Comparison of ENCODE assay signal across 16 mouse cellular contexts in genomic region chr11:96604306-96604705, GRCm38 (mm10).
DNase-seq lines count a peak whose midpoint lies in the region; ATAC-seq and TF ChIP-seq lines count a peak whose summit lies in the region.
"Had no signal": no experiment of that assay in that cellular context is flagged by ENCODE, and none has a peak within 500 bp of the region (broad histone marks: within the 10 kb centered on the region; RNA-seq: fewer than 3 reads in every experiment).

No protein-coding gene starts in this region.

- H3K9ac ChIP-seq in kidney, postnatal 0 days (ENCODE audit: low read depth, low read length) = no peak overlapping the region
- H3K9ac ChIP-seq in heart, postnatal 0 days (replicated peaks; ENCODE audit: low read depth, low read length) = no peak overlapping the region
- no peak overlapping the region for H3K9ac ChIP-seq in hindbrain, embryonic 16.5 days (ENCODE audit: low read depth, low read length)
- H3K9ac ChIP-seq: liver, embryonic 13.5 days had no signal

- ATAC-seq in kidney, postnatal 0 days (replicated peaks; ENCODE audit: low FRiP score, low read depth) = no peak
- ATAC-seq in heart, postnatal 0 days (ENCODE audit: insufficient read depth, low read depth) = no peak
- no peak for ATAC-seq in hindbrain, embryonic 16.5 days
- ATAC-seq: forebrain, embryonic 16.5 days had no signal

- H3K27ac ChIP-seq in heart, embryonic 10.5 days = peak overlapping the region; percentile 67
- peak overlapping the region; percentile 47; the same call in 1 of the 2 replicates for H3K27ac ChIP-seq in kidney, postnatal 0 days
- H3K27ac ChIP-seq in heart, postnatal 0 days (ENCODE audit: low read depth) = peak overlapping the region; percentile 60
- H3K27ac ChIP-seq in hindbrain, embryonic 16.5 days (ENCODE audit: low read depth, low read length) = no peak overlapping the region
- H3K27ac ChIP-seq: gastrocnemius, adult 2 months; liver, embryonic 13.5 days had no signal

- peaks cover 29% of the 10 kb centered on the region for H3K27me3 ChIP-seq in heart, embryonic 10.5 days (ENCODE audit: insufficient read depth, poor library complexity, severe bottlenecking)
- no peaks in the 10 kb centered on the region for H3K27me3 ChIP-seq in kidney, postnatal 0 days (ENCODE audit: insufficient read depth, low read length)
- H3K27me3 ChIP-seq in heart, postnatal 0 days (ENCODE audit: control insufficient read depth, insufficient read depth, low read length) = no peaks in the 10 kb centered on the region
- no peaks in the 10 kb centered on the region for H3K27me3 ChIP-seq in hindbrain, embryonic 16.5 days (replicated peaks; ENCODE audit: control insufficient read depth, insufficient read depth, low read length)

- no peaks in the 10 kb centered on the region for H3K36me3 ChIP-seq in heart, embryonic 10.5 days
- no peaks in the 10 kb centered on the region for H3K36me3 ChIP-seq in kidney, postnatal 0 days (ENCODE audit: insufficient read depth, low read length)
- no peaks in the 10 kb centered on the region for H3K36me3 ChIP-seq in heart, postnatal 0 days (replicated peaks; ENCODE audit: control insufficient read depth, insufficient read depth, low read length)
- no peaks in the 10 kb centered on the region for H3K36me3 ChIP-seq in hindbrain, embryonic 16.5 days (ENCODE audit: control insufficient read depth, insufficient read depth, low read length)
- H3K36me3 ChIP-seq: liver, embryonic 13.5 days had no signal

- intact Hi-C loops in heart, postnatal 14 days (cut with DNase I) = no loop called here

- 49% methylated on average over 6 of the region's 6 CpGs for WGBS in heart, embryonic 10.5 days
- 35% methylated on average over 6 of the region's 6 CpGs for WGBS in kidney, postnatal 0 days
- 47% methylated on average over 6 of the region's 6 CpGs for WGBS in heart, postnatal 0 days
- WGBS in hindbrain, embryonic 16.5 days = 64% methylated on average over 6 of the region's 6 CpGs

- DNase-seq in heart, embryonic 10.5 days (ENCODE audit: low spot score) = no peak
- DNase-seq in heart, postnatal 14 days = no peak
- peak; percentile 52 for DNase-seq in kidney, postnatal 0 days (ENCODE audit: low spot score)
- no peak for DNase-seq in kidney, postnatal 14 days
- peak; percentile 10 for DNase-seq in 3T3-L1 (ENCODE audit: low read depth, low spot score)
- no peak for DNase-seq in heart, postnatal 0 days (ENCODE audit: low spot score)
- no peak for DNase-seq in right cerebral cortex, postnatal 14 days
- DNase-seq: cerebellum, postnatal 10 days; embryo, embryonic 11 days; gastrocnemius, adult 2 months; layer of hippocampus, adult 9-11 months; liver, embryonic 13.5 days; midbrain, embryonic 14.5 days; thymus, adult 18-20 months had no signal

- no peak overlapping the region for H3K4me2 ChIP-seq in kidney, postnatal 0 days (ENCODE audit: low read length)
- no peak overlapping the region for H3K4me2 ChIP-seq in heart, postnatal 0 days (ENCODE audit: low read depth, low read length)
- H3K4me2 ChIP-seq in hindbrain, embryonic 16.5 days (ENCODE audit: low read length) = no peak overlapping the region
- H3K4me2 ChIP-seq: liver, embryonic 13.5 days had no signal

- no peak overlapping the region for H3K4me3 ChIP-seq in heart, embryonic 10.5 days
- no peak overlapping the region for H3K4me3 ChIP-seq in kidney, postnatal 0 days (replicated peaks; ENCODE audit: low read depth, low read length)
- no peak overlapping the region for H3K4me3 ChIP-seq in heart, postnatal 0 days (ENCODE audit: low read depth, low read length)
- no peak overlapping the region for H3K4me3 ChIP-seq in hindbrain, embryonic 16.5 days (ENCODE audit: low read length)
- H3K4me3 ChIP-seq: gastrocnemius, adult 2 months; liver, embryonic 13.5 days had no signal

- TF ChIP-seq CTCF in kidney, postnatal 0 days (IDR thresholded peaks at IDR 0.05; ENCODE audit: low read depth) = no peak
- no peak for TF ChIP-seq CTCF in heart, postnatal 0 days (IDR thresholded peaks at IDR 0.05; ENCODE audit: low read depth)

- no peaks in the 10 kb centered on the region for H3K9me3 ChIP-seq in heart, embryonic 10.5 days
- H3K9me3 ChIP-seq in kidney, postnatal 0 days (replicated peaks; ENCODE audit: low read length) = no peaks in the 10 kb centered on the region
- no peaks in the 10 kb centered on the region for H3K9me3 ChIP-seq in heart, postnatal 0 days (replicated peaks; ENCODE audit: control insufficient read depth, low read length)
- no peaks in the 10 kb centered on the region for H3K9me3 ChIP-seq in hindbrain, embryonic 16.5 days (ENCODE audit: control insufficient read depth, low read length)
- H3K9me3 ChIP-seq: liver, embryonic 13.5 days had no signal

- H3K4me1 ChIP-seq in heart, embryonic 10.5 days = peaks cover 21% of the 10 kb centered on the region
- H3K4me1 ChIP-seq in kidney, postnatal 0 days (replicated peaks; ENCODE audit: insufficient read depth, low read length) = peaks cover 7% of the 10 kb centered on the region; the same call in 1 of the 2 replicates
- H3K4me1 ChIP-seq in heart, postnatal 0 days (ENCODE audit: control insufficient read depth, insufficient read depth) = peaks cover 16% of the 10 kb centered on the region
- H3K4me1 ChIP-seq in hindbrain, embryonic 16.5 days (ENCODE audit: control insufficient read depth, insufficient read depth, low read depth, low read length) = no peaks in the 10 kb centered on the region
- H3K4me1 ChIP-seq: liver, embryonic 13.5 days had no signal

- TF ChIP-seq EP300 in heart, postnatal 0 days (IDR thresholded peaks at IDR 0.05; ENCODE audit: low read depth) = no peak

Comparison
In these comparisons a context has a peak if more than half of its experiments do, and no peak if none do; other contexts are left out.
1. DNase-seq: peak in kidney, postnatal 0 days (single experiment) and 3T3-L1 (single experiment); none in heart, embryonic 10.5 days (single experiment), heart, postnatal 14 days (0 of 2), kidney, postnatal 14 days (single experiment), heart, postnatal 0 days (single experiment) and right cerebral cortex, postnatal 14 days (single experiment).